Mouse (Mus musculus) MEL (cell line): ENCODE measurements around the gene Fcgr1. TPM values are rescaled to one million over a fixed set of nuclear protein-coding genes. Genes with fewer than 3 reads are reported as not detected.
A peak's percentile ranks its signal among the peaks of the same experiment; 100 is the strongest.

Experiments used
- DNase-seq: peaks from one replicate; pipeline ENCODE4 v3.0.0; 2011; ENCODE audit warnings: low read depth, low spot score
- H3K27ac ChIP-seq: 2 replicates; pipeline ENCODE4 v1.5.1; 2012; ENCODE audit warnings: low read depth, mild to moderate bottlenecking, control low read depth, low read length, moderate library complexity; ENCODE audit not compliant: control insufficient read depth
- H3K27me3 ChIP-seq, 2 experiments: fragments of 150-350 bp in 1 of 2; sonication (generic) in 1 of 2; 2 replicates each; pipeline ENCODE4 v1.6.1; 2012; ENCODE audit warnings: low read length in 2 of 2, mild to moderate bottlenecking in 2 of 2, improper control_type of control experiment in 1 of 2, moderate library complexity in 1 of 2; ENCODE audit not compliant: insufficient read depth in 2 of 2, control insufficient read depth in 1 of 2
- H3K36me3 ChIP-seq, 2 experiments: 2 replicates each; pipeline ENCODE4 v1.6.1; 2012 to 2014; ENCODE audit warnings: low read length in 2 of 2, improper control_type of control experiment in 1 of 2, inconsistent platforms in 1 of 2, mild to moderate bottlenecking in 1 of 2; ENCODE audit not compliant: insufficient read depth in 2 of 2, control insufficient read depth in 1 of 2
- H3K4me1 ChIP-seq, 2 experiments: fragments of 150-350 bp in 1 of 2; sonication (generic) in 1 of 2; 2 replicates each; pipeline ENCODE4 v1.6.1; 2012; ENCODE audit warnings: low read length in 2 of 2, improper control_type of control experiment in 1 of 2, mild to moderate bottlenecking in 1 of 2; ENCODE audit not compliant: insufficient read depth in 2 of 2, control insufficient read depth in 1 of 2
- H3K4me3 ChIP-seq, 2 experiments: fragments of 150-350 bp in 1 of 2; sonication (generic) in 1 of 2; 2 replicates each; pipeline ENCODE4 v1.5.1; 2012; ENCODE audit warnings: low read depth in 2 of 2, low read length in 2 of 2, mild to moderate bottlenecking in 2 of 2, moderate library complexity in 2 of 2, control low read depth in 1 of 2, improper control_type of control experiment in 1 of 2; ENCODE audit not compliant: control insufficient read depth in 1 of 2, insufficient read depth in 1 of 2
- H3K79me2 ChIP-seq: 2 replicates; pipeline ENCODE4 v1.6.1; 2012; ENCODE audit warnings: mild to moderate bottlenecking, low read length, moderate library complexity; ENCODE audit not compliant: control insufficient read depth, poor library complexity, insufficient read depth
- H3K9ac ChIP-seq: 2 replicates; pipeline ENCODE4 v1.6.1; 2012; ENCODE audit warnings: low read depth, mild to moderate bottlenecking, control low read depth, low read length, moderate library complexity; ENCODE audit not compliant: control insufficient read depth, poor library complexity, severe bottlenecking
- H3K9me3 ChIP-seq: fragments of 150-350 bp; sonication (generic); replicated peaks from 2 replicates; pipeline ENCODE4 v1.6.1; 2012; ENCODE audit warnings: mild to moderate bottlenecking, low read length, improper control_type of control experiment, moderate library complexity; ENCODE audit not compliant: insufficient read depth
- BHLHE40 ChIP-seq: IDR thresholded peaks from 2 replicates; pipeline ENCODE4 v1.6.1; 2012; ENCODE audit warnings: low read depth, mild to moderate bottlenecking, inconsistent platforms, low read length, improper control_type of control experiment, borderline replicate concordance
- CTCF ChIP-seq, 3 experiments: IDR thresholded peaks in 2 of 3; conservative IDR thresholded peaks in 1 of 3; 2 replicates each; pipeline ENCODE4 v1.5.1; 2011 to 2012; ENCODE audit warnings: low read length in 3 of 3, low read depth in 2 of 3, mild to moderate bottlenecking in 2 of 3, improper control_type of control experiment in 1 of 3, inconsistent platforms in 1 of 3, mixed read lengths in 1 of 3, moderate library complexity in 1 of 3; ENCODE audit not compliant: control insufficient read depth in 1 of 3, insufficient read depth in 1 of 3, poor library complexity in 1 of 3, severe bottlenecking in 1 of 3
- EP300 ChIP-seq, 2 experiments: IDR thresholded peaks; 2 replicates each; pipeline ENCODE4 v1.6.1; 2011; ENCODE audit warnings: improper control_type of control experiment in 2 of 2, low read length in 2 of 2, low read depth in 1 of 2, mild to moderate bottlenecking in 1 of 2
- ETS1 ChIP-seq: IDR thresholded peaks from 2 replicates; pipeline ENCODE4 v1.6.1; 2012; ENCODE audit warnings: low read depth, mild to moderate bottlenecking, inconsistent platforms, low read length, improper control_type of control experiment, moderate library complexity
- GATA1 ChIP-seq: IDR thresholded peaks from 2 replicates; pipeline ENCODE4 v1.6.1; 2011; ENCODE audit warnings: low read depth, low read length, improper control_type of control experiment
- HCFC1 ChIP-seq: IDR thresholded peaks from 2 replicates; pipeline ENCODE4 v1.6.1; 2012; ENCODE audit warnings: low read depth, mild to moderate bottlenecking, inconsistent platforms, low read length, improper control_type of control experiment, moderate library complexity
- JUND ChIP-seq: IDR thresholded peaks from 2 replicates; pipeline ENCODE4 v1.6.1; 2011; ENCODE audit warnings: low read depth, mild to moderate bottlenecking, improper control_type of control experiment, low read length
- KAT2A ChIP-seq: conservative IDR thresholded peaks from 2 replicates; pipeline ENCODE4 v1.6.1; 2012; ENCODE audit warnings: low read depth, low read length, improper control_type of control experiment, inconsistent platforms
- MXI1 ChIP-seq: IDR thresholded peaks from 2 replicates; pipeline ENCODE4 v1.6.1; 2011; ENCODE audit warnings: mild to moderate bottlenecking, low read depth, low read length, improper control_type of control experiment
- MYB ChIP-seq: IDR thresholded peaks from 2 replicates; pipeline ENCODE4 v1.6.1; 2011; ENCODE audit warnings: mild to moderate bottlenecking, low read depth, low read length, improper control_type of control experiment
- NELFE ChIP-seq: IDR thresholded peaks from 2 replicates; pipeline ENCODE4 v1.6.1; 2011; ENCODE audit warnings: low read depth, low read length, improper control_type of control experiment
- NRF1 ChIP-seq: IDR thresholded peaks from 2 replicates; pipeline ENCODE4 v1.6.1; 2014; ENCODE audit warnings: low read depth, mild to moderate bottlenecking, inconsistent platforms, low read length, improper control_type of control experiment, moderate library complexity; ENCODE audit not compliant: poor library complexity, insufficient read depth, severe bottlenecking
- TAL1 ChIP-seq: IDR thresholded peaks from 2 replicates; pipeline ENCODE4 v1.6.1; 2012; ENCODE audit warnings: mild to moderate bottlenecking, inconsistent platforms, low read length, moderate library complexity, mixed read lengths
- TBP ChIP-seq: IDR thresholded peaks from 2 replicates; pipeline ENCODE4 v1.8.0; 2011; ENCODE audit warnings: low read depth, low read length, improper control_type of control experiment
- TCF12 ChIP-seq: IDR thresholded peaks from 2 replicates; pipeline ENCODE4 v1.6.1; 2014; ENCODE audit warnings: low read depth, mild to moderate bottlenecking, inconsistent platforms, low read length, improper control_type of control experiment, moderate library complexity
- USF2 ChIP-seq, 2 experiments: IDR thresholded peaks; 2 replicates each; pipeline ENCODE4 v1.6.1; 2011 to 2012; ENCODE audit warnings: improper control_type of control experiment in 2 of 2, low read length in 2 of 2, borderline replicate concordance in 1 of 2, inconsistent platforms in 1 of 2, low read depth in 1 of 2, mild to moderate bottlenecking in 1 of 2; ENCODE audit not compliant: insufficient read depth in 1 of 2
- ZNF384 ChIP-seq: IDR thresholded peaks from 2 replicates; pipeline ENCODE4 v1.6.1; 2012; ENCODE audit warnings: low read depth, mild to moderate bottlenecking, inconsistent platforms, low read length, improper control_type of control experiment
- polyA plus RNA-seq, 2 experiments: library from polyadenylated mRNA; stranded (reverse) in 1 of 2; unstranded in 1 of 2; fragments of >175 nt in 1 of 2; fragments of >200 nt in 1 of 2; gene quantifications; 2 replicates each; pipeline versions ENCODE4 v1.2.1 to v1.2.4; 2012; ENCODE audit warnings: low replicate concordance in 2 of 2, low read depth in 1 of 2; ENCODE audit not compliant: insufficient read length in 2 of 2, insufficient read depth in 1 of 2, missing spikeins in 1 of 2
- total RNA-seq: library from RNA; depleted of rRNA; stranded (reverse); fragments of 300-350 nt; gene quantifications from 2 replicates; pipeline ENCODE4 v1.2.3, GENCODE M21; 2012

The Fcgr1 gene
- total and polyA plus RNA-seq, 3 experiments, result 2.8 to 4.7 TPM; not detected in 1

DNA sequence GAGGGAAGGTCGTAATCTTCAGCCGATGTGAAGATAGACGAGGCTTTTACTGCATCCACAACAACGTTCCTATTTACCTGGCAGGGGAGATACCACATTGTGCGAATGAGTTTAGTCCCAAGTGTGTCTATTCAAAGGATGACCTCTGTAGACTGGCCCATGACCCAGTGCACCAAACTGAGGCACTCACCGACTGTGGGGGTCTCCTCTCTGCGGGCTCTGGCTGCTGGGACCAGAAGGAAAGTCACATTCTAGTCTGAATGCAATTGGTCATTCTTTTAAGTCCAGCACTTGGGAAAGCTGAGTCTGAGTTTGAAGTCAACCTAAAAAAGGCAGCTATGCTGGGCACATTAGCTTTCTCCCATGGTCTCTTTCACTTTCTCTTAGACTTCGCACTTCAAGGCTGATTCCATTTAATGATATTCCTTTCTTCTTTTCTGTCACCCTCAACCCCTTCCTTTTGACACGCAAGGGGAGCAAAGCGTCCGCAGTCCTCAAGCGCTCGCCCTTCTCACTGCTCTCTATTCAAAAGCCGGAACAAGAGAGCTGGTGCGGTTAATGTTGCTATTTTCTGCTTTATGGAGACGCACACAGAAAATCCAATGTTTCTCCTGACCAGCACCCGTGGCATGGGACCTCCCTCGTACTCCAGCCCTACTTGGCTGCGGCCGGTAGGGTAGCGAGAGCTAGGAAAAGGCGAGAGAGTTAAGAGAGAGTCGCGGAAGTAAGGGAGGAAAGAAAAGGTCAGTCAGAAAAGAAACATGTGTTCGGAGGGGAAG is 39.8 kb upstream of the Fcgr1 start:
- DNase-seq, result peak; percentile 92
- H3K9ac ChIP-seq, result peak overlapping the region; percentile 77
- peak overlapping the region; percentile 70 to 86 for H3K4me3 ChIP-seq
- H3K27ac ChIP-seq, result peak overlapping the region; percentile 65
- H3K36me3 ChIP-seq, result peaks cover 0 to 29% of the 10 kb centered on the region in 2 experiments; a peak in 2 of 4 replicates
- no peak for TF ChIP-seq ETS1
- TF ChIP-seq GATA1, result no peak
- TF ChIP-seq JUND, result no peak
- no peak for TF ChIP-seq MXI1
- no peak for TF ChIP-seq CTCF (IDR thresholded peaks at IDR 0.05 in 2 of 3, conservative IDR thresholded peaks at IDR 0.05 in 1 of 3; ENCODE audit: control insufficient read depth in 1 of 3, insufficient read depth in 1 of 3, low read depth in 2 of 3, low read length in 3 of 3, poor library complexity in 1 of 3, severe bottlenecking in 1 of 3)
- no peak for TF ChIP-seq TAL1
- TF ChIP-seq ZNF384, result no peak
- TF ChIP-seq TBP, result no peak
- no peak for TF ChIP-seq USF2 (IDR thresholded peaks at IDR 0.05; ENCODE audit: borderline replicate concordance in 1 of 2, insufficient read depth in 1 of 2, low read depth in 1 of 2, low read length in 2 of 2)
- no peak for TF ChIP-seq NELFE
- no peak for TF ChIP-seq BHLHE40
- TF ChIP-seq TCF12, result no peak
- no peak for TF ChIP-seq EP300 (IDR thresholded peaks at IDR 0.05; ENCODE audit: low read depth in 1 of 2, low read length in 2 of 2)
- TF ChIP-seq MYB, result no peak
- TF ChIP-seq KAT2A, result no peak
- no peak for TF ChIP-seq HCFC1
- H3K4me1 ChIP-seq, result peaks cover 7 to 26% of the 10 kb centered on the region in 2 experiments
- no peaks in the 10 kb centered on the region for H3K9me3 ChIP-seq
- no peaks in the 10 kb centered on the region for H3K27me3 ChIP-seq
- H3K79me2 ChIP-seq, result no peaks in the 10 kb centered on the region; the same call in 1 of the 2 replicates

DNA sequence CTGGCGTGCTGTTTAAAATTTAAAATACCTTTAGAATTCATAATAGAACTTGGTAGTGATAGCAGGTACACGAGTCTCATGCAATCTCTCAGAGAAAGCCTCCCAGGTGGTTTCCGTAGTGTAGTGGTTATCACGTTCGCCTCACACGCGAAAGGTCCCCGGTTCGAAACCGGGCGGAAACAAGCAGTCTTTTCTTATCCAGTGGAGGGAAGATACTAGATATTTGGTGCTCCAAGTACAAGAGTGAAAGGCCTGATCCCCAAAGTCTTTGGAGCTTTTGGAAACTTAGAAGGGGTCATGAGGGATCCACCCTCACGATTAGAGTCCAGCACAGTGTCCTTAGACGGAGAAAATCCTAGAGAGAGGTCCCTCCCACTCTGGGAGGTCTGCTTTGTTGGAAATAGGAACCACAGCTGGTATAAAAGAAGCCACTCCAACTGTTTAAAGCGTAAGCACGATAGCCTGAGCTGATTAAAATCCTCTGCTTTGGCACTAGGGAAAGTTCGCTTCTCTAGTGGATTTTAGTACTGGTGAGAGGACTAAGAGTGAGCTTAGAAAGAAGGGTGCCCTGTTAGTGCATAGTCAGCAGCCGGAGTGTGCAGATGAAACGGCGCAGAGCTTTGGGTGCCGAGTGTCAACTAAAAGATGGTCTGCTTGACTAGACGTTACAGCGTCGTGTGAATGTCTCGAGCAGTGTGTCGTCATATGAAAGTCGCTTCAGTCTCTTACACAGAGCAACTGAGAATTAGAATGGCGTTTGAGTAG is 39.0 kb upstream of the Fcgr1 start:
- Histone ChIP-seq H3K4me3 (peak overlapping the region; percentile 70 to 86), H3K27me3 (no peaks in the 10 kb centered on the region), H3K9ac (peak overlapping the region; percentile 77), H3K4me1 (peaks cover 3 to 19% of the 10 kb centered on the region in 2 experiments; a peak in 2 of 4 replicates), H3K27ac (peak overlapping the region; percentile 65), H3K36me3 (peaks cover 0 to 21% of the 10 kb centered on the region in 2 experiments; a peak in 2 of 4 replicates), H3K79me2 (peaks cover 1% of the 10 kb centered on the region; the same call in 1 of the 2 replicates), H3K9me3 (no peaks in the 10 kb centered on the region)
- DNase-seq, result peak; percentile 98
- TF ChIP-seq CTCF (IDR thresholded peaks at IDR 0.05 in 2 of 3, conservative IDR thresholded peaks at IDR 0.05 in 1 of 3; ENCODE audit: control insufficient read depth in 1 of 3, insufficient read depth in 1 of 3, low read depth in 2 of 3, low read length in 3 of 3, poor library complexity in 1 of 3, severe bottlenecking in 1 of 3) (0 out of 6 replicates have a peak, but pooled peaks of 1 of the 3 experiments have one; percentile 7), NRF1 (no peak)
